Mouse (Mus musculus) heart, postnatal 10 days (tissue): ENCODE data around the gene Il1rapl1. TPM values are rescaled to one million over a fixed set of nuclear protein-coding genes. Genes with fewer than 3 reads are reported as not detected.
"Not testable (repeated sequence)": the region's sequence is repeated elsewhere in the genome, so short reads cannot be mapped to it uniquely, and the experiment has no call there.

Experiments
- DNase-seq, 2 experiments: peaks; one replicate each; pipeline ENCODE4 v3.0.0; 2021
- intact Hi-C: fragments of 180-260 bp; cut with DNase I; formaldehyde crosslinking; loops from one replicate; pipeline ENCODE4 v1.15.1; 2025
- total RNA-seq, 2 experiments: library from RNA; stranded (reverse); gene quantifications; 2 replicates each; pipeline ENCODE4 v1.2.3; 2021

Il1rapl1 gene
- total RNA-seq, 2 experiments from 2014 or later: 0.10 TPM; not detected in 1

- DNase-seq: no peak
- intact Hi-C loops: no loop called here
Measured at GRCm38 (mm10) chrX:87663856-87664255, 451.6 kb downstream of the Il1rapl1 start.

GRCm38 (mm10) chrX:87655644-87656043 lies 459.8 kb downstream of the Il1rapl1 start:
- no peak for DNase-seq
- intact Hi-C loops: loop anchor here (5.0 kb wide), 1 partner anchor 462 kb away; the partner anchor contains the start of gene Il1rapl1

GRCm38 (mm10) chrX:87600914-87601313 lies 514.5 kb downstream of the Il1rapl1 start:
- DNase-seq: no peak
- intact Hi-C loops: no loop called here

GRCm38 (mm10) chrX:87507997-87508396 lies 607.4 kb downstream of the Il1rapl1 start:
- intact Hi-C loops: no loop called here
- DNase-seq: no peak

- no peak for DNase-seq
- intact Hi-C loops: no loop called here
Measured at GRCm38 (mm10) chrX:87502604-87503003, 612.8 kb downstream of the Il1rapl1 start.

- no peak for DNase-seq
- intact Hi-C loops: no loop called here
Measured at GRCm38 (mm10) chrX:87483416-87483815, 632.0 kb downstream of the Il1rapl1 start.

GRCm38 (mm10) chrX:87238191-87238590 lies 877.3 kb downstream of the Il1rapl1 start:
- intact Hi-C loops: not testable (repeated sequence)
- peak; percentile 51 to 84 for DNase-seq

- intact Hi-C loops: no loop called here
- DNase-seq: no peak
Measured at GRCm38 (mm10) chrX:87225280-87225679, 890.2 kb downstream of the Il1rapl1 start.

- no peak for DNase-seq
- intact Hi-C loops: no loop called here
Measured at GRCm38 (mm10) chrX:87002296-87002695, 1113.1 kb downstream of the Il1rapl1 start.

GRCm38 (mm10) chrX:86955126-86955525 lies 1160.3 kb downstream of the Il1rapl1 start:
- intact Hi-C loops: no loop called here
- DNase-seq: no peak

- DNase-seq: no peak
- intact Hi-C loops: no loop called here
Measured at GRCm38 (mm10) chrX:86954614-86955013, 1160.8 kb downstream of the Il1rapl1 start.

GRCm38 (mm10) chrX:86950940-86951339 lies 1164.5 kb downstream of the Il1rapl1 start:
- intact Hi-C loops: no loop called here
- DNase-seq: no peak

- DNase-seq: no peak
- intact Hi-C loops: no loop called here
Measured at GRCm38 (mm10) chrX:86949112-86949511, 1166.3 kb downstream of the Il1rapl1 start.

- intact Hi-C loops: no loop called here
- no peak for DNase-seq
Measured at GRCm38 (mm10) chrX:86854835-86855234, 1260.6 kb downstream of the Il1rapl1 start.

- intact Hi-C loops: no loop called here
- DNase-seq: no peak
Measured at GRCm38 (mm10) chrX:86808218-86808617, 1307.2 kb downstream of the Il1rapl1 start.

- intact Hi-C loops: no loop called here
- DNase-seq: no peak
Measured at GRCm38 (mm10) chrX:86802725-86803124, 1312.7 kb downstream of the Il1rapl1 start.

- intact Hi-C loops: no loop called here
- DNase-seq: no peak
Measured at GRCm38 (mm10) chrX:86728803-86729202, 1386.6 kb downstream of the Il1rapl1 start.
